Mouse (Mus musculus): ENCODE data around the gene Mfng. TPM values are rescaled to one million over a fixed set of nuclear protein-coding genes. Genes with fewer than 3 reads are reported as not detected.

Mfng gene
- polyA plus RNA-seq, 1 experiment from 2014 or later = 15.0 TPM

DNA sequence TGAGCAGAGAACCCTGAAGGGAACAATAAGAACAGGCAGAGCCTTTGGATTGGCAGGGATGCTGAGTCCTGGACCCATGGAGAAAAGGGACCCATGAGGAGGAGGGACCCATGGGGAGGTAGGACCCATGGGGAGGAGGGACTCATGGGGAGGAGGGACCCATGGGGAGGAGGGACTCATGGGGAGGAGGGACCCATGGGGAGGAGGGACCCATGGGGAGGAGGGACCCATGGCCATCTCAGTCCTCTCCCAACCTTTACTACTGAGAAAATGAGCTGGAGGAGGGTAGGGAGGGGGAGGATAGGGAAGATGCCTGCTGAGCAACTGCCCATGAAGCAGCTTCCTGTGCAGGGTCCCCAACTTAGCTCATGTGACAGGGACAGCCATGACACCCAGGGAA lies 20.3 kb downstream of the Mfng start:
- no peaks in the 10 kb centered on the region for H3K9me3 ChIP-seq
- H3K4me3 ChIP-seq = no peak overlapping the region
- no peaks in the 10 kb centered on the region for H3K36me3 ChIP-seq
- no peaks in the 10 kb centered on the region for H3K4me1 ChIP-seq
- H3K4me2 ChIP-seq (replicated peaks) = no peak overlapping the region
- H3K9ac ChIP-seq = no peak overlapping the region
- no peak for ATAC-seq (ENCODE audit: low FRiP score, low read depth)
- H3K27ac ChIP-seq = no peak overlapping the region
- H3K27me3 ChIP-seq = peaks cover 4% of the 10 kb centered on the region; the same call in 1 of the 2 replicates

DNA sequence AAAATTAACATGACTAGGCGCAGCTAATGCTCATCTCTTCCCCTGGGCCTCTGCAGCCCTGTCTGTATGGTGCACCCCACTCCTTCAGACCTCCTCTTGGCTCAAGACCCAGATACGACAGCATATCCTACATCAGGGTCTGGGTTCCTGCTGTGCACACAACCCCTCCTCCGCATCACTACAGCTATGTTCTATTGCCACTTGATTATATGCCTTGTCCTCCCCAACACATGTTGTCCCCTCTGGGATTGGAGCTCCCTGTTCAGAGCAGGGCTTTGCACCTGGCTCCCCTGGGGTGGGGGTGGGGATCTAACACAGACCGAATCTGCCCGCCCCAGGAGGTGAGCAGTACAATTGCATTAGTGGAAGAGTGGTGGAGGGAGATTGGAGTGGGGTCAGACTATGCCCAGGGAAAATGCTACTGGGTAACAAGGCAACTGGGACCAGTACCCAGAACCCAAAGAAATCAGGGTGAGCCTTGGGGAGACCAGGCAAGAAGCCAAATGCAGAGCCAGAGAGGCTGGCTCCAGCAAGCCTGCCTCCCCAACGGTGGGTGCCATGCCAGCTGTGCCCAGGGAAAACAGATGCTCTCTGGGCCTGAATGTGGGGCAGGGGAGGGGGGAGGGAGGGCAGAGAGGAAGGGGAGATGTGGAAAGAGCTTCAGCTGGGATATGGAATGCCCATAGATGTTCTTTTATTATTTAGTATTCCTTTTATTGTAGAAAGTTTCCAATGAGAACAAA lies 22.5 kb downstream of the Mfng start:
- Histone ChIP-seq H3K27ac (no peak overlapping the region), H3K9ac (no peak overlapping the region), H3K9me3 (no peaks in the 10 kb centered on the region), H3K4me3 (no peak overlapping the region), H3K4me2 (replicated peaks) (no peak overlapping the region), H3K27me3 (no peaks in the 10 kb centered on the region), H3K36me3 (no peaks in the 10 kb centered on the region), H3K4me1 (no peaks in the 10 kb centered on the region)
- ATAC-seq (ENCODE audit: low FRiP score, low read depth) = no peak
- WGBS = 57% methylated on average over 6 of the region's 6 CpGs

DNA sequence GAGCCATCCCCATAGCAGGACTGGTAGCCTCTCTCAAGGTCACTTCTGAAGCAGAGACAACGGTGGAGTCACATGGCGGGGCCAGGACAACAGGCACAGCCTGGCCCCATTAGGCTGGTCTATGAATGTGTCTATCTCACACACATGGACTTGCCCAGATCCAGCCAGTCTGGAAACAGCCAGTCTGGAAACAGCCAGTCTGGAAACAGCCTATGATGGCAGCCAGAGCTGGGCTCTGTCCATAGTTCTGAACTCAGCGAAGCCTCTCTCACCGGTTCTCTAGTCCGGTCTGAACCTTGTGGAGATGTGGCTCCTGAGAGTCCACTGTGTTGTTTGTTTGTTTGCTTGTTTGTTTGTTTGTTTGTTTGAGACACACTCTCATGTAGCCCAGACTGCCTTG lies 23.4 kb downstream of the Mfng start:
- no peaks in the 10 kb centered on the region for H3K4me1 ChIP-seq
- no peak overlapping the region for H3K27ac ChIP-seq
- H3K4me2 ChIP-seq (replicated peaks) = no peak overlapping the region
- H3K9me3 ChIP-seq = no peaks in the 10 kb centered on the region
- ATAC-seq (ENCODE audit: low FRiP score, low read depth) = 0 out of 2 replicates have a peak, but pooled peaks have one; percentile 28
- H3K36me3 ChIP-seq = no peaks in the 10 kb centered on the region
- H3K4me3 ChIP-seq = no peak overlapping the region
- H3K27me3 ChIP-seq = no peaks in the 10 kb centered on the region
- H3K9ac ChIP-seq = no peak overlapping the region
- 41% methylated on average over 5 of the region's 5 CpGs for WGBS

DNA sequence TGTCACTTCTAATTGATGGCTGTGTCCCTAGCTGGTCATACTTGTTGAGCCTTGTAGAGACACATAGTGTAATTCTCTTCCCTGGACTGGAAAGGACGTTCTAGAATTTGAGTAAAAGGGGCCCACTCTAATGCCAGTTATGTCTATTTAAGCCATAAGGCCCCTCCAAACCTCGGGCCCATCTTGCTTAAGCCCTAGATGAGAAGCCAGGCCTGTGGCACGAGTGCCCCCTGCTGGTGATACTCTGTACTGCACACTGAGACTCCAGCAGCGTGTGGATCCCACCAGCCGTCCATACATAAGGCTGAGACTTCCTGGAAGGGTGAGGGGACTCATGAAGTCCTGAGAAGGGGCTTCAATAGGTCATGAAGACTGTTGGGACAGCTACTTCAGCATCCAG lies 29.1 kb downstream of the Mfng start:
- Histone ChIP-seq H3K9me3 (no peaks in the 10 kb centered on the region), H3K4me1 (no peaks in the 10 kb centered on the region), H3K9ac (no peak overlapping the region), H3K27me3 (0 out of 2 replicates have a peak, but pooled peaks cover 2% of the 10 kb centered on the region), H3K36me3 (no peaks in the 10 kb centered on the region), H3K4me2 (replicated peaks) (no peak overlapping the region), H3K4me3 (no peak overlapping the region), H3K27ac (no peak overlapping the region)
- no peak for ATAC-seq (ENCODE audit: low FRiP score, low read depth)
- WGBS = 3% methylated on average over 5 of the region's 5 CpGs

DNA sequence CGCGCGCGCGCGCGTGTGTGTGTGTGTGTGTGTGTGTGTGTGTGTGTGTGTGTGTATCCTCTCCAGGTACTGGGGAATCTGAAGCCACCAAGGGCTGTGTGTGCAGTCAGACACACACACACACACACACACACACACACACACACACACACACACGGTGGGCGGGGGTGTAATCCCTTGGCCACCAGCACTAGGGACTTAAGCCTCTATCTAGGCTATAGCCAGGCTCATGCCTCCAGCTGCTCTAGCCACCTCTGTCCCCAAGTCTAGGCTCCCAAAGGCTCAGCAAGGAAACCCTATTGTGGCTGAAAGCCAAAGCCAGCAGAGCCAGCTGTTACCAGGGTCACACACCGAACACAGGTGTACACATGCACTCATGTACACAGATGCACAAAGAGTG lies 30.4 kb downstream of the Mfng start:
- Histone ChIP-seq H3K9ac (no peak overlapping the region), H3K9me3 (no peaks in the 10 kb centered on the region), H3K27ac (no peak overlapping the region), H3K4me2 (replicated peaks) (no peak overlapping the region), H3K36me3 (no peaks in the 10 kb centered on the region), H3K27me3 (peaks cover 3% of the 10 kb centered on the region), H3K4me3 (no peak overlapping the region), H3K4me1 (no peaks in the 10 kb centered on the region)
- 94% methylated on average over 7 of the region's 10 CpGs for WGBS
- no peak for ATAC-seq (ENCODE audit: low FRiP score, low read depth)

DNA sequence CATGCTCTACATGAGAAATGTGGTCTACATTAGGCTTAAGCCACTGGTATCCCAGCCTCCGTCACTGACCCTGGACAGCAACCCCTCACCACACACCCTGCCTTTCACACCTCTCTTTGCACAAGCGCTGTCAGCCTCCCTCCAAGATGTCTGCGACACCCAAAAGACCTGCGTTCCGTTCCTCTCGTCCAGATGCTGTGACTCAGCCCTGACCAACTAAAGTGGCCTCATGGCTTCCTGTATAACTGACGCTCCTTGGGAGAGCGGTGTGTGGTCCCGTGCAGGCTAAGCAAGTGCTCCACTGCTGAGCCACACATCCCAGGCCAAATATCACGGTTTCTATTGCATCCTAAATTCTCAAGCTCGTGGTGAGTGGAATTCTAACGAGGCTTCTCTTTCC lies 32.6 kb downstream of the Mfng start:
- no peak overlapping the region for H3K27ac ChIP-seq
- WGBS = 45% methylated on average over 12 of the region's 12 CpGs
- no peak overlapping the region for H3K9ac ChIP-seq
- no peaks in the 10 kb centered on the region for H3K9me3 ChIP-seq
- H3K4me3 ChIP-seq = no peak overlapping the region
- H3K4me1 ChIP-seq = no peaks in the 10 kb centered on the region
- no peak overlapping the region for H3K4me2 ChIP-seq (replicated peaks)
- peaks cover 25% of the 10 kb centered on the region for H3K27me3 ChIP-seq
- no peak for ATAC-seq (ENCODE audit: low FRiP score, low read depth)
- H3K36me3 ChIP-seq = no peaks in the 10 kb centered on the region

DNA sequence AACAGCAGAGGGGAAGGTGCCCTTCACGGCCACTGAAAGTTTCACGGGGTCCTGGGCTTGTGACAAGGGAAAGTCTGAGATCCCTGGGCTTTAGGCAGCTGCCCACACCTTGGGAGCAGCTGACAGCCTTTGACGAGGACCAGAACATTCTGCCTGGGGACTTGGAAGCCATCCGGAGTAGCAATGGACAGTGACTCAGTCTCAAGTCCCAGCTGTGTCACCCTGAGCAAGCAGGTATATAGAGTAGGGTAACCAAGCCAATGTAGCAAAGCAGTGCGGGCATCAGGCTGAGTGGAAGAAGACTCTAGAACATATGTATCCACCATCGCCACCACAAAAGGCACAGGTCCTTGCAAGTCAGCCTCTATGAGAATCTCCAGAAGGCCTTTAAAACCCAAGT lies 36.1 kb downstream of the Mfng start:
- Histone ChIP-seq H3K9me3 (no peaks in the 10 kb centered on the region), H3K4me3 (no peak overlapping the region), H3K4me2 (replicated peaks) (no peak overlapping the region), H3K27me3 (peaks cover 44% of the 10 kb centered on the region), H3K4me1 (no peaks in the 10 kb centered on the region), H3K36me3 (no peaks in the 10 kb centered on the region), H3K27ac (no peak overlapping the region), H3K9ac (no peak overlapping the region; the same call in 1 of the 2 replicates)
- 40% methylated on average over 6 of the region's 6 CpGs for WGBS
- ATAC-seq (ENCODE audit: low FRiP score, low read depth) = no peak

DNA sequence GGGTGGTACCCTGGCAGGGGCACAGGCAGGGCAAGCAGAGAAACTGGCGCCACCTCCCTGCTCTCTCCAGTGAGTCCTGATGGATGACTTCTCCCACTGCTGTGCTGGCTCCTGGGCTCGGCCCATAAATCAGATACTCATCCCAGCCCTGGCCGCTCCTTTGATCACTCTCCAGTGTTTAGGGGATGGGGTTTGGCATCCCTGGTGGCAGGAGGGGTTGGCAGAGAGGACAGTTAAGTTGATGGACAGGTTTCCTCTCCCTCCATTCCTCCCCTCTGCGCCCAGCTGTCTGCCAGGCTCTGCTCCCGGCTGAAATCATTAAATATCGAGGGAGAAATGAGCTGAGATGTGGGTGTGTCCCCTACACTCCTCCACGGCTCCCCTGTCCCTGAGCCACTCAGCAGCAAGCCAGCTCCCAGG lies 36.6 kb downstream of the Mfng start:
- ATAC-seq (ENCODE audit: low FRiP score, low read depth) = no peak
- Histone ChIP-seq H3K9me3 (no peaks in the 10 kb centered on the region), H3K36me3 (no peaks in the 10 kb centered on the region), H3K27ac (no peak overlapping the region), H3K4me3 (no peak overlapping the region), H3K4me1 (no peaks in the 10 kb centered on the region), H3K27me3 (peaks cover 44% of the 10 kb centered on the region), H3K4me2 (replicated peaks) (no peak overlapping the region), H3K9ac (no peak overlapping the region; the same call in 1 of the 2 replicates)
- WGBS = 12% methylated on average over 7 of the region's 7 CpGs

DNA sequence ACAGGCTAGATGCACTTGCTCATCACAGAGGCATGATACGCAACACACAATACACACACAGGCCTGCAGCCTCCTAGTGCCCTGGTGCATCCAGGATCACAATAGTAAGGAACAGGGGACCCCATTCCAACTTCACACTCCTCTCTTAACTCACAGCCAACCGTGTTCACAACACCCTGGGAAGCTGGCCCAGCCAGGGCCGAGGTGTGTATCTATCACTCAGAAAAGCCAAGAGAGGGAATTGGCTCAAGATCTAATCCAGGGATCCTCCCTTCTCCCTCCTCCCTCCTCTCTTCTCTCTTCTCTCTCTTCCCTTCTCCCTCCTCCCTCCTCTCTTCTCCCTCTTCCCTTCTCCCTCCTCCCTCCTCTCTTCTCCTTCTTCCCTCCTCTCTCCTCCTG lies 37.1 kb downstream of the Mfng start:
- 41% methylated on average over 3 of the region's 3 CpGs for WGBS
- no peak overlapping the region for H3K4me2 ChIP-seq (replicated peaks)
- no peaks in the 10 kb centered on the region for H3K9me3 ChIP-seq
- H3K9ac ChIP-seq = no peak overlapping the region
- no peaks in the 10 kb centered on the region for H3K4me1 ChIP-seq
- ATAC-seq (ENCODE audit: low FRiP score, low read depth) = no peak
- no peak overlapping the region for H3K27ac ChIP-seq
- peaks cover 44% of the 10 kb centered on the region for H3K27me3 ChIP-seq
- no peak overlapping the region for H3K4me3 ChIP-seq
- H3K36me3 ChIP-seq = no peaks in the 10 kb centered on the region

DNA sequence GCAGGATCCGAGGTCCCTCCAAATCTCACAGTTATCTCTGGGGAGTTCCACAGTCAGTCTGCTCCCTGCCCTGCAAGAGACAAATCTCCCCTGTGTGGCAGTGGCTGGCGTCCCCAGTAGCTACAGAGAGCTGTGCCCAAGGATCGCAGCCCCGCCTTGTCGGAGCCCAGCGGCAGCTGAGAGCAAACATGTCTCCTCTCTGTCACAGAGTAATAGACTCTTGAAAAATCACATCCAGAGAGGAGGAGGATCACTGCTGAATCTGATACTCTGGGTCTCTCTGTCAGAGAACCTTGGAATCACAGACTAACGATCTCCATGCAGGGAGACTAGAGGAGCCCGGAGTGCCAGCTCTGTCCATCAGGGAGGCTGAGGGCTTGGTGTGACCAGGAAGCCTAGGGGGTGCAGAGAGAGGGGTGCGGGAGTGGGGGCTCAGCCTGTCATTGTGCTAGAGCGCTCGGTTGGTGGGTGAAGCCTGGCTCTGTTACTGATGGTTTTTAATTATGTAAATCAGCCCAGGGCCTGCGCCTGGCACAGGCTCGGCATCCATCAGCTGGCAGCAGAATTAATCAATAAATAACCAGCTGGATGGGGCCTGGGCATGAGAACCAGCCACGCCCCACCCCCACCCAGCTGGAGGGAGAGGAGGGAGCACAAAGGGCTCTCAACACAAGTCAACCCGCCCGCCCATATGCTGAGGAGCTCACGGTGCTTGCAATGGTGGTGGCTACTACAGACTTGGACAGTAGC lies 37.7 kb downstream of the Mfng start:
- Histone ChIP-seq H3K27me3 (peaks cover 44% of the 10 kb centered on the region), H3K9me3 (no peaks in the 10 kb centered on the region), H3K4me1 (no peaks in the 10 kb centered on the region), H3K36me3 (no peaks in the 10 kb centered on the region), H3K4me2 (replicated peaks) (no peak overlapping the region), H3K9ac (no peak overlapping the region), H3K27ac (no peak overlapping the region), H3K4me3 (no peak overlapping the region)
- no peak for ATAC-seq (ENCODE audit: low FRiP score, low read depth)
- WGBS = 38% methylated on average over 17 of the region's 17 CpGs

DNA sequence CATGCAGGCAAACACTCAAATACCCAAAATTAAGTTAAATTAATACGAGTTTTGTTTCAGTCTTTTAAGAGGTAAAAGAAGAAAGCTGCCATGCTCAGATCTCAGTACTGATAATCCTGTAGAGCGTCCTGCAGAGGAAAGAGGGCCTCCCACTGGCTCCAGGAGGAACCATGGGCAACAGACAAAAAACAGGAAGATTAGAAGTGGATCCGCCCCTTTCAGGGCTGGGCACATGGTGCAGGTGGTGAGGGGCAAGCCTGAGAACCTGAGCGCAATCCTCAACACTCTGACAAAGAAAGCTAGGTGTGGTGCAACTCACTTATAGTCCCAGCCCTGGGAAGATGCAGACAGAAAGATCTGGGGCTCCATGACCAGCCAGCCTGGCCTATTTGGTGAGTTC lies 41.4 kb downstream of the Mfng start:
- Histone ChIP-seq H3K4me1 (no peaks in the 10 kb centered on the region), H3K9ac (no peak overlapping the region), H3K9me3 (no peaks in the 10 kb centered on the region), H3K4me3 (no peak overlapping the region), H3K27ac (no peak overlapping the region), H3K36me3 (no peaks in the 10 kb centered on the region), H3K4me2 (replicated peaks) (no peak overlapping the region), H3K27me3 (peaks cover 41% of the 10 kb centered on the region)
- no peak for ATAC-seq (ENCODE audit: low FRiP score, low read depth)
- WGBS = 64% methylated on average over 4 of the region's 4 CpGs

DNA sequence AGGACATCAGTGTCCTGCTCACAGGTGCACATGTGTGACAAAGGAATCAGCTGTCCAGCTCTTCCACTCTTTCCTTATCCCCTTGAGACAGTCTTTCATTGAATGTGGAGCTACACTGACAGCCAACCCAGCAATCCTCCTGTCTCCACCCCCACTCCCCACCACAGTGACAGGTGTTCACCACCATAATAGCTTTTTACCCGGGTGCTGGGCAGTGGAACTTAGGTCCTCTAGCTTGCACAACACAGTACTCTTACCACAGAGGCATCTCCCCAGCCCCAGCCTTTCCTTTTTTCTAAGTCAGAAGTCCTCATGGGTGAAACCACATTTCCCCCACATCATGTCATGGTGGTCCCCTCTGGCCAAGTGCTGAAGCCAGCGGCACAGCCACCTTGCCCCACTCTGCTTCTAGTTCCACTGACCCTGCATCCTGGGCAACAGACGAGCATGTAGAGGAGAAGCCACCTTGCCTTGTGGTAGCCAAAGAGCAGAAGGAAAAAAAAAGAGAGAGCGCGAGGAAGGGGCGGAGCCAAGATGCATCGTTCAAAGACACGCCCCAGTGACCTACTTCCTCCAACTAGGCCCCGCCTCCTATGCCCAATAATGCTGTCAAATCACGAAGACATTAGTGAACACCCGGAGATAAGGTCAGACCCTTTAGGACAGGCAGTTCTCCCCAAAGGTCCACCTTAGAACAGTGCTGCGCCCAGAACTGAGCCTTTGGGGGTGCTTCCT lies 42.8 kb downstream of the Mfng start:
- Histone ChIP-seq H3K4me1 (no peaks in the 10 kb centered on the region), H3K9ac (no peak overlapping the region), H3K27ac (no peak overlapping the region), H3K36me3 (no peaks in the 10 kb centered on the region), H3K27me3 (peaks cover 32% of the 10 kb centered on the region), H3K4me2 (replicated peaks) (no peak overlapping the region), H3K4me3 (no peak overlapping the region), H3K9me3 (no peaks in the 10 kb centered on the region)
- no peak for ATAC-seq (ENCODE audit: low FRiP score, low read depth)
- 78% methylated on average over 12 of the region's 12 CpGs for WGBS

Measured in limb, embryonic 13.5 days (tissue).